Mouse (Mus musculus) lung, postnatal 14 days (tissue): ENCODE data around the gene Hspb2.

Experiments used
- DNase-seq: peaks from one replicate; pipeline ENCODE4 v3.0.0; 2021

Hspb2 gene

DNA sequence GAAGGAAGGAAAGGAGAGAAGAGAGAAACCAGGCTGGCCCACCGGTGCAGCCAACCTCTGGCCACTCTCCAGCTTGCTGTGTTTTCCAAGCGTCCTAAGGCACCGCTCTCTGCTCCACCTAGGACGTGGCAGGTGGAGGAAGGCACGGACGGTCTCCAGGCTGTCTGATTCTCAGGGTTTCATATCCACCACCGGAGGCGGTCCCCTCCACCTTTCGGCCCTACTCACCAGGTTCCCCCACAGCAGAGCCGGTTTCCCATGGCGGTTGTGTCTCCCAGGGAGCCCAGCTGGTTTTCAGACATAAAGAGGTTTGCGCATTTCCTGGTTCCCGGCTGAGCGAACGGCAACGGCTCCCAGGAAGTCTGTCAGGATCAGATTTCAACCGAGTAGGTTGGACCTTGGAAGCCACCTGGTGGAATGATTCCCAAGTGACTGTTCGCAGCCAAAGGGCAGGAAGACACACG lies 5.9 kb downstream of the Hspb2 start, which contains the start of gene 2310030G06Rik:
Gene 2310030G06Rik, minus strand, starts transcription at position 323 of the 464 bp plus-strand sequence.
- peak; percentile 54 for DNase-seq

DNA sequence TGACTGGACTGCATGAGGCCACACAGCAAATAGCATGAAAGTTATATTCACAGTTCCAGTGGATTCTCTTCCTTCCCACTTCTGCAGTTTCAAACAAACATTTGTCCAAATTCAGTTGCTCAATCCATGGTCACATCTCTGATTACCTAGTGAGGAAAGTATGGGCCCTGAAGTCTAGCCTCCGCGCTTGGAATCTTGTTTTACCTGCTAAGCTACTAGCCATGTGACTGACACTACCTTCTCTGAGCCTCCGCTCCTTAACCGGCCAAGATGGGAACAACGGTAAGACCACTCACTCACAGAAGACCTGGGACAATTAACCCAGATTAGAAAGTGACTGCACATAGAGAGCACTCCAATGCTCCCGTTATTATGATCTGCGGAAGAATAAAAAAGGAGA lies 6.3 kb downstream of the Hspb2 start:
- DNase-seq = no peak

DNA sequence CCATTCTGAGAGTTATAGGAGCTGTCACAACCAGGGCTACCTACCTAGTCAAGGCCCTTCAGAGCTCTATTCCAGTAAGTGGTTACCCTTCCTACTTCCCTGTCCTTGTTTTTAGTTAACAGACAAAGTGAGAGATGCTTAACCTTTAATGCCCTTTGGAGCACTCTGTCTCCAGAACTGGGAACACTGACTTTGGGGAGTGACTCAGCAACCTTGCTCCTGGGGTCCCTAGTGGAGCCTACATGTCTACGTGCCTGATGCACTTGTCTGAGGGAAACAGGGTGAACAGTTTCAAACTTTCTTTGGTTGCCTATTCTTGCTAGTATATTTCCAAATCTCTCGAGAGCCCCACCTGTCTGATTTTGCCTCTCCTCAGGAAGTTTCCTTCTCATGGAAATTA lies 9.4 kb downstream of the Hspb2 start:
- DNase-seq = no peak

DNA sequence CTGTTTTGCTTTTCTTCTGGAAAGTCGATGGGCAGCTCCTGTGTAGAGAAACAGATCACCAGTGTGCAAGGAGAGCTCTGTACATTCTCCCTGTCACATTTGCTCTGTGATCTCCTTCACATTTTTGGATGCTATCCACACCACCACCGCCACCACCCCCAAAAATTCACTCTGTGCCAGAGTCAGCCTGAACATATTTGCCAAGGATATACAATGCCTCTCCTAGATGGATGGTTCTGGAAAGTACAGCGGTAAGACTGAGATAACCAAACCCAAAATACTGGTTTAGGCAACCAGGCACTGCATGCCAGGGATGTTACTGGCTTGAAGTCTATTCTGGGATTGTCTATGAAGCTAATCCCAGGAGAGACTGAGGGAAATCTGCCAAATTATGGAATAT lies 9.9 kb downstream of the Hspb2 start:
- DNase-seq = no peak

DNA sequence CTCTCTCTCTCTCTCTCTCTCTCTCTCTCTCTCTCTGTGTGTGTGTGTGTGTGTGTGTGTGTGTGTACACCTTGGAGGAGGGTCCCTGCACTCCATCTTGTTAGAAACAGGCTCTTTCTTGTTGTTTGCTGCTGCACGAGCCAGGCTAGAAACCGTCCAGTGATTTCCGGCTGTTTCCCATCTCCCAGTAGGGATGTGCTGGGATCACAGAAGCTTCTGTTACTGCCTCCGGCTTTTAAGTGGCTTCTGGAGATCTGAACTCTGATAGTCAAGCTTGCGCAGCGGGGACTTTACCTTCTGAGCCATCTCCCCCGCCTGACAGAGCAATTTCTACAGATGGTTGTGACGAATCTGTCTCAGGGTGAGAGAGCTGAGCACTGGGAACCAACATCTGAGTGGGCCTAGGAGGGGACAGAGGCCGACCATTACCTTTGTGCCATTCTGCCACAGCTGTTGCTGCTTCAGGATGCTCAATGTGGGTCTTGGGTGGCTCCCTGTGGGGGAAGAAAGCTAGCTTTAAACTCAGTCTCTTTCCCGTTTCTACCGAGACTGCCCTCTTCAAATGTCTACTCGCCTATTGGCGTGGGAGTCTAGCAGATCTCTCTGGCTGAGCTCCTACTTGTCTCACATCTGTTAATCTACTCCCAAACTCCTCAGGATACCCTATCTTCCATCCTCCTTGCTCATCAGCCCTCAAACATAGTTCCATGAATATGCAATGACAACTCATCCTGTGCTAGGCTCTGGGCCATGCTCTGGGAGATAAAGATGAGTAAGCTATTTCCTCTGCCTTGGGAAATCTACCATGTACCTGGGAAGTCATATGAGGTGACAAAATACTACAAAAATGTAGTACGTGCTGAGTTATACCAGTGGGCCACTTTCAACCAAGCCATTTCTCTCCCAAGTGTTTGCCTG lies 11.0 kb downstream of the Hspb2 start:
- no peak for DNase-seq

DNA sequence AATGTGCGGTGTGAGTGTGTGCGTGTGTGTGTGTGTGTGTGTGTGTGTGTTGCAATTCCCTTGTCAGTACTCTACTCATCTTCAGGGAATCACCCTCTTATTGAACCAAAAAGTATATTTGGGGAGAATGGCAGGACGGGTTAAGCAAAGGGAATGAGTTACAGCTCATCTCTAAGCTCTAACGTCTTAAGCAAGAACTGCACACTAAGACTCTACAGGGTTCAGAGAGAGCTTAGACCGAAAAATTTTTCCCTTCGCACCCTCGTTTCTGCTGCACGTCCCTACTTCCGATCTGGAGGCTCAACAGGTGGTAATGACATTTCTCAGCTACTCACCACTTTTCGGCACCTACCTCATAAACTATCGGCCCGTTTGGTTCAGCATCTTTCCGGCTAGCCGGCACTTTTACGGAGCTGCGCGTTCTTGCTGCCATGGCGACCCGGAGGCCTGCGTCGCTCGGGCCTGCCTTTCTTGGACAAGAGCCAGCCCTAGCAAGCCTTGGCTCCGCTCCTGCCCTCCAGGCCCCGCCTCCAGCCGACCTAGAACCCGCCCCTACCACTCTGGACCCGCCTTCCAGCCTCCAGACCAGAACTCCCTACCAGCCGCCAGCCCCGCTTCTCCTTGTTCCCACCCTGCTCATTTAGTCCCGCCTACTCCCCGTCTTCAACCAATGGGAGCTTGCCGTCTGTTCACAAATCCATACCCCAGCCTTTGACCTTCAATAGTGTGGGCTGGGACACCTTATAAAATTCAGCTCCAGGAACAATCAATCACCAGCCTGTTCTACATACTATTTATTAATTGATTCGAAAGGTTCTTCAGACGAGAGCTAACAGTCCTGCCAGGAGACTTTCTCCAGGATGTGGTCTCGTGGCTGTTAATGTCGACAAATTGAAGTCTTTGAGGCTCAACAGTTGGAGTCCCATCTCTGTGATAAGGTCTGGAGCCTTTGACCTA lies 13.0 kb downstream of the Hspb2 start, which contains the start of gene Dixdc1:
Gene Dixdc1, minus strand, starts transcription at position 604 of the 957 bp plus-strand sequence.
- DNase-seq = peak; percentile 95

DNA sequence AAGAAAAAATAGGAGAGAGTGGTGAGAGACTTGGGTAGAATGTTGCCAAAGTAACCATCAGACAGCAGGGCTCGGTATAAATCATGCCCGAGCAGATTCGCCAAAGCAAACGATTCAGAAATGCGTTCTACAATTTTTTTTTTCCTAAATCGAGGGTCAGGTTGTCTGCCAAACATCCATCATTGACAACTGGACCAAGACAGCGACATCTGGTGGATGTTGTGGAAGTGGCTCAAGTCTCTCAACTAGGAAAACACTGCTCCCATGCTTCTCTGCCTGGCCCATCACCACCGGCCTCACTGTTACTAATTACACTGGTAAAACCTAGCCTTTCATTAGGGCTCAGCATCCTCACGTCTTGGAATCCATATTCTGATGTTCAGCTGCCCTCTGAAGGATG lies 17.2 kb downstream of the Hspb2 start:
- peak; percentile 72 for DNase-seq

DNA sequence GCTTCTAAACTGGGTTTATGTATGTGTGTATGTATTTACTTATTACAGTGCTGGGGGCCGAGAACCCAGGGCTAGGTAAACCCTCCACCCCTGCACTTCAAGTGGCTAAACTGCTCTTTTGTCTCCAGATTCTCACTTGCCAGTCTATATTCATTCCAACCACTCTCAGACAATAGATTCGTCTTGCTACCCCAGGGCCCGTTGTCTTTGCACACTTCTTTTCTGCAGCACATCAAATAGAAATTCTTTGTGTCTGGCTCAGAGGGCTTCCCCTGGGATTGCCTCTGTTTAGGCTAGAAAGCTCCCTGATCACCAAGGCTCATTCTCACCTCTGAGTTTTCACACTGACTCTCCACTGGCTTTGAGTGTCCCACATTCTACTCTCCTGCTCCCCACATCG lies 19.6 kb downstream of the Hspb2 start:
- no peak for DNase-seq

DNA sequence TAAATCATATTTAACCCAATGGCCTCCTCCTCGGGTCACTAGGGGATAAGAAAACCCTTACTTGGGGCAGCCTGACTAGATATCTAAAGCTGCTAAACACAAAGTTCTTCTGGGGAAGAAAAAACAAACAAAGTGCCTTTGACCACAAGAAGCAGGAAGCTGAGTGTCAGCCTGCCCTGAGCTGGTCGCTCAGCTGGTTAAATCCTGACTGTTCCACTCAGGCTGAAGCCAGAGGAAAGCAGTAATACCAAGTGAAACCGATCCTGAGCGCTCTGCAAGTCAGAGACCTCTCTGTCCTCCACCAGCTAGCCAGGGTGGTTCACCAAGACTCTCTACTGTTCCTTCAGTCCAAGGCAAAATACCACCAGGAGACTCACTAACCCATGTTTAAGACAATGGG lies 22.6 kb downstream of the Hspb2 start:
- DNase-seq = no peak

DNA sequence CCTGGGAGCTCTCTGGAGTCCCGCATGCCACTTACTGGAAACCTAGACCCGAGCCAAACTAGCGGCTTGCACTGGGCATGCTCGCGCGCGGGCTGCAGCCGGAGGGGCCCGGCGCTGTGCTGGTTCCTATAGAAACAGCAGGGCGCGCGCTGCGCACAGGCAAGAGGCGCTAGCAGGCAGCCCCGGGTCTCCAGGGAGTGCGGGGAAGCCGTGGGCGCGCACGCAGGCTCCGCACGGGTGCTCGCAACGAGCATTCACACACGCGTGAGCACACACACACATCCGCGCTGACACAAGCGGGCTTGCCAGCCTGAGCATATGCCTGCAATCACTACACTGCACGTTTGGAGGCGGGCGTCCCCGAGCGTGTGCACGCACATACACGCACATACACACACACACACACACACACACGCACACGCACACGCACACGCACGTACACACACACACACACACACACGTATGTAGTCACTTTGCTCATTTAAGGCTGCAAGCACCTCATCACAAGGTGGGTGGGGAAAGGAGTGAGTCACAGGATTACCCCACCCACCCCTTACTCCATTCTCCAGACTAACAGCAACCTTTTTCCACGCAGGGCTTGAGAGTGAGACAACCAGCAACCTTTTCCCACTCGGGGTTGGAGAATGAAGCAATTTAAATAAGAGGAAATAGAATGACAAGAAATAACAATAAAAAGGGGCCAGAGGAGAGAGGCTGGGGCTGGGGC lies 24.1 kb downstream of the Hspb2 start:
- DNase-seq = peak; percentile 55

DNA sequence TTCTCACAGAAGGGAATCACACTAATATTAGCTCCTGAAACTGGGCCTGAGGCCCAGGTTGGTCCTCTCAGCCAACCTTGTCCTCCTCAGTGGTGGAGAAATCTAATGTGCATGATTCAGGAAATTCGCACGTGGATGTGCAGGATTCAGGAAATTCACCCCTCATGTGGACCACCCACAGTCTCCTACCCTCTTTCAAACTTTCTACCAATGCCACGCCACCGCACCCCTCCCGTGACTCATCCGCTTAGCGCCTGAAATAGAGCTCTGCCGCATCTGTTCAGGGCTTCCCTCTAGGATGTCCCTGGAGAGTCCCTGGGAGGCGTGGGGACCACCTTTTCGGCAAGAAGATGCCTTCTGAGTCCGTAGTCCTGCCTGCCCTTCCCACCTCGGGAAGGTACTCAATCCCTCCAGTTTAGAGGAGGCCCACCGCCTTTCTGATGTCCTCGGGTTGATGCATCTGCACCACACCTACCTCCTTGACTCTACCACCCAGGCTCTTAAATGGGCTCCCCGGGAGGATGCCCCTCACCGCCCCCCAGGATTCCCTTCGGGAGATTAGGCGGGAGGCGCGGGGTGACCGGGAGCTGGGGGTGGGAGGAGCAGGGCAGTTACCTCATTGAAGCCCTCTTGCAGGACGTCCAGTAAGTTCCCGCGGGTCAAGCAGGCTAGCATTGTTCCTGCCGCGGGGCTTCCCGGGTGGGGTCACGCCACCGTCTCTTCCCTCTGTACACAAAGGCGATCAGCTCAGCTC lies 24.8 kb downstream of the Hspb2 start:
- DNase-seq = no peak

DNA sequence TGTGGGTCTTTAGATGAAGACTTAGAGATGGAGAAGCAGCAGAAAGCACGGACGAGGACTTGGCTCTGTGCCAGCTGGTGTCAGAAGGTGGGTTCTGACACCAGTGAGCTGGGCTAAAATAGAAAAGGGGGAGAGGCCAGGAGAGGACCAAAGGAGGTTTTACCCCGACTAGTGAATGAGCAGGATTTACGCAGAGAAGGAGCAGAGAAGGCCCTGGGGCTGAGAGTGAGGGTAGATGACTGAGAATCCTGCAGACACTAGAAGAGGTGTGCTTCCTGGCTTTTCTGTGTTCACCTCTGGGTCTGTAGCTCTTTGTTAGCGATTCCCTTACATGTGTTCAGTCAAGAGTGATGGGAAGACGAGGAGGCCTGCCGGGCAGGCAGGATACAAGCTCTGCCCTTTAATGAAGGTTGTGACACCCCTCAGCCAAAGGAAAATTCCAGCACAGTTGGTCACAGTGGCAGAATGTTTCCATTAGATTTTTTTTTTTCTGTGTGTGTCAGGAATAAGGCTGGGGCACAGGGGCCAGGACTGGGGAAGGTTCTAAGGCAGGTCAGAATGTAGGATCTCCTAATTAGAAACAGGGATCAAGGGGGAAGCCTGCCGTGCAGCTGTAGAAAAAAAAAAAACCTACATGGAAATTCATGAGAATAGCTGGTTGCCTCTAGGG lies 26.1 kb downstream of the Hspb2 start:
- no peak for DNase-seq

DNA sequence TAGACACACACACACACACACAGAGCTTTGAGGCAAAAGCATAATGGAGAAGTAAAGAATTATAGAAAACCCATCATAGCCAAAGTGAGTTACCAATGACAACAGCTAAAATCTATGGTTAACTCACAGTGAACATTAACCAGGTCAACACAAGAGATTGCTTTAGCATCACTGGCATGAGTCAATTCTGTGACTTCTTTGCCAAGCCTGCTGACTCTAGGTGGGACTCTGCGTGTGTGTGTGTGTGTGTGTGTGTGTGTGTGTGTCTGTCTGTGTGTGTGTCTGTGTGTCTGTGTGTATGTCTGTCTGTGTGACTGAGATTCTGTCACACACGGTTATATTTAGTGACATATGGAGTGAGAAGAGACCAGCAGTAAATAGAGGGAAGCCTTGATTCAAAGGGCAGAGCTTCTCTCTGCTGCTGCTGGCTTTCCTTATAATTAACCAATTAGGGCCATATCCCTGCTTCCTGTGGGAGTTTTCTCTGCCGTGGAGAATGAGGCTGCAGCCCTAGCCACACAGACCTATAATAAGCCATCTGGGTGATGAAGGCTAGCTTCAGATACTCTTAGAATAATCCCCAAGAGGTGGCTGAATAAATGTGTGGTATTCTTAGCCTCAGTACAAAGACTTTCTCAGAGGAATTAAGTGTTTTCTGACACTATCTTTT lies 27.4 kb downstream of the Hspb2 start:
- DNase-seq = no peak

DNA sequence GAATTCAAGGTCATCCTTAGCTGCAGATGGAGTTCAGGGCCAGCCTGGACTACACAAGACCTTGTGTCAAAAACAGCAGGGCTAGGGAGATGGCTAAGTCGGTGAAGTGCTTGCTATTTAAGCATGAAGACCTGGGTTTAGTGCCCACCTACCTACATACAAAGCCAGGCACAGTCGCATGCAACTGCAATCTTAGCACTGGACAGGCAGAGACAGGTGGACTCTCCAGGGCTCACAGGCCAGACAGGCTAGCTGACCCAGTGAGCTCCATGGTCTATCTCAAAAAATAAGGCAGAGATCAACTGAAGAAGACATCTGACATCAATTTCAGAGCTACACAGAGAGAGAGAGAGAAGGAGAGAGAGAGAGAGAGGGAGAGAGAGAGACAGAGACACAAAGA lies 28.0 kb downstream of the Hspb2 start:
- no peak for DNase-seq

DNA sequence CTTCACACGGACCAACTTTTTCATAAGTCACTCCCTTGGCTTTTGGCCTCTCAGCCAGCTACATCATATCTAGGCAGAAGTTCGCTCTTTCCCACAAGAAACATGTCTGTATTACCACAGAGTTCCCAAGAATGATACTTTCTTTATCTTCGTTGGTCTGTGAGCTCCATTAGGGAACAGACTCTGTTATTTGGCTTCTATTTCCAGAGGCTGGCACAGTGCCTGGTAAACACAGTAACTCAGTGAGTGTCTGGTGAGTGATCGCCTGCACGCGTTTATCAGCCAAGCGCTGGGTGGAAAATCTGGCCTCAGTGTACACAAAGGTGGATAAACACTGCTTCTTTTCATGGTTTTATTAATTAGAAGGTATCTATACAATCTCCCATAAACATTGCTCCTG lies 28.7 kb downstream of the Hspb2 start:
- peak; percentile 89 for DNase-seq

DNA sequence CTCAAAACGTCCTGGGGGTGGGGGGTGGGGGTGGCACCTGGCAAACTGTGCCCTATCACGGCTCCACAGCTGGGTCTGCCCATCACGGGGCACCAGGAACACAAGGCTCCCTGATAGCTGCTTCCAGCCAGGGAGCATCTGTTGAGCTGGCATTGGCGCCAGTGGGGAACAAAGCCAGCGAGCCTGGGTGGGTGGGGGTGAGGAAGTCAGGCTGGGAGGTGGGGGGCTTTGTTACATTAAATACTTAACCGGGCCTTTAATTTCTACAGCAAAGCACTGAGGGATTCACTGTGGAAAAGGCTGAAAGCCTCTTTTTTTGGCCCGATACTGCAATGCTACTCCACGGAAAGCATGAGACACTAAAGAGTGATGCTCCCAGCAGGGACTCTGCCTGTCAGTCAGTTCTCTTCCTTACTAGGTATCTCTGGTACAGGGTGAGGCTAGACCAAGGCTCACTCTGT lies 29.7 kb downstream of the Hspb2 start:
- no peak for DNase-seq

DNA sequence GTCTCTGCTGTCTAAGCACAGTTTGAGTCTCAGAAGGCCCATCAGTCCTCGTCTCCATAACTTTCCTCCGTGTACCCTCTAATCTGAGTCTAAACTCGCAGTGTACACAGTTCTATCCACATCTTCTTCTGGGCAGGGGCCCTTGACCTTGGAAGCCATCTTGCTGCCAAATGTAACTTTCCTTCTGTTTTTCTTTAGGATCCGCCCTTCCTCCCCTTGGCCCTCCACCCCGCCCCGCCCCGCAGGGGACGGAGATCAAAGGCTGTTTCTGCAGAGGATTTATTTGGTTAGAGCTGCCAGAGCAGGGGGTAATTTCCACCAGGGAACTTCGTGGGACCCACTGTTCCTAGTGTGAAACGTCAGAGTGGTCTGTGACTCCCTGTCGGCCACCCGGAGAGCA lies 31.1 kb downstream of the Hspb2 start:
- DNase-seq = no peak

DNA sequence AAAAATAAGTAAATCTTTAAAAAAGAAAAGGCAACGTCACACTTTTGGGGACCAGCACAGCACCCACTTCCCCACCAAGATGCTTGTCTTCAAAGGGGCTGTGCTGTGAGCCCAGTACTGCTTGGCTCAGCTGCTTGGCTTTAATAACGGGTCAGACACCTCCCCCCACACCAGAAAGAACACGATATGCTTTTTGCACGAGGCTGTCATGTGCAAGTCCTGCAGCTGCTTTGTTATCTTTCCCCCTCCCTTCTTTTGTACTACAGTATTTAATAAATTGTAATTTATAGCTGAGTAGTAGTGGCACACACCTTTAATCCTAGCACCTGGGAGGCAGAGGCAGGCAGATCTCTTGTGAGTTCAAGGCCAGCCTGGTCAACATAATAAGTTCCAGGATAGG lies 33.3 kb downstream of the Hspb2 start:
- no peak for DNase-seq

DNA sequence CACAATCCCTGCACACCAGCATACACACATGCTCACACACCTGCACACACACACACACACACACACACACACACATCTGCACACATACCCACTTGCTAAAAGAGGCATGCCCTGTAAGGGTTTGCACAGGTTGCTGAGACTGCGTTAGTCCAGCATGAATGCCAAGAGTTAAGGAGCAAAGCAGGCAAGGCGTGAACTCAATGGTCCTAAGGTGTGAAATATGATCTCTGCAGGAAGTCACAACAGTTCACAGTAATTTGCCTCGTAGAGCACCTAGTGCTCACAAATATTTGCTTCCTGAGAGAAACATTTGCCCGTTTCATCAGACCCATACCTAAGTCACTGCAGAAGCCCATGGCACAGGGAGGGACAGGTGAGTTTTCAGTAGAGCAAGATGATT lies 38.0 kb downstream of the Hspb2 start:
- no peak for DNase-seq

DNA sequence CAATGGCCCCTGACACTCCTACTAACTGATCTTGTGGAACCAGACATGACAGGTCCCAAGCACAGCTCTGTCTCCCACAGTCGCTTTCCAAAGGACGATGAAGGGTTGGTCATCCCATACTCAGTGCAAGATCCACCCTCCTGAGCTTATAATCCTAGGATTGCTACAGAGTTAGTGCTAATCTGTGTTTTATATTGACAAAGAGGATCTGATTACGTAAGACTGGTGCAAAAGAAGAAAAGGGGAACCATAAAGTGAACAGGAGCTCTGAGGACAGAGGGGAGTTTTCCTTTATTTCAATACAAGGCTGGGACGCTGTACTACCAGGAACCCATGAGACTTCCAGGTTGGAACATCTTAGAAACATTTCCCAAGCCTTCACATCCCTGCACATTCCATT lies 40.8 kb downstream of the Hspb2 start:
- no peak for DNase-seq

DNA sequence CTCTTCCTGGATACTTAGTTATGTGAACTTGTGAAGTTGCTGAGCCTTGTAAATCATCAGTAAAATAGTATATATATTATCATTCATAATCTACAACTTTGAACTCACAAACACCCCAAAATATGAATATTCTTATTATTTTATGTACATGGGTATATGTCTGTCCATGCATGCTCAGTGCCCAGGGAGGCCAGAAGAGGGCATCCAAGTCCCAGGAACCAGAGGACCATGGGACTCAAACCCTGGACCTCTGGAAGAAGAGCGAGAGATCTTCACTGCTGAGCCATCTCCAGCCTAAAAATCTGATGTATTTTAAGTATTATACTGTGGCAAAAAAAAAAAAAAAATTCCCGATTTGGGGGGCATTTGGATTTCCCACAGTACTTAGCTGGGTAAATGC lies 43.0 kb downstream of the Hspb2 start:
- peak; percentile 49 for DNase-seq
